Mouse (Mus musculus) forebrain, embryonic 12.5 days (tissue): Measurements from ENCODE around the gene Gm21976. TPM values are rescaled to one million over a fixed set of nuclear protein-coding genes. Genes with fewer than 3 reads are reported as not detected.

Experiments
- ATAC-seq: fragments of 200-750 bp; cut with Nextera tagmentation; 2 replicates; pipeline ENCODE4 v1.8.0; 2017; ENCODE audit warnings: moderate TSS enrichment; ENCODE audit not compliant: low FRiP score
- H3K27ac ChIP-seq: fragments of 300-500 bp; sonication (generic); 2 replicates; pipeline ENCODE4 v1.5.1; 2016; ENCODE audit warnings: mild to moderate bottlenecking
- H3K27me3 ChIP-seq: fragments of 300-500 bp; sonication (generic); 2 replicates; pipeline ENCODE4 v1.6.1; 2016; ENCODE audit warnings: mild to moderate bottlenecking
- H3K36me3 ChIP-seq: fragments of 300-500 bp; sonication (generic); replicated peaks from 2 replicates; pipeline ENCODE4 v1.6.1; 2016; ENCODE audit warnings: mild to moderate bottlenecking
- H3K4me1 ChIP-seq: fragments of 300-500 bp; sonication (generic); 2 replicates; pipeline ENCODE4 v1.6.1; 2016
- H3K4me2 ChIP-seq: fragments of 300-500 bp; sonication (generic); 2 replicates; pipeline ENCODE4 v1.6.1; 2016; ENCODE audit warnings: mild to moderate bottlenecking, moderate library complexity
- H3K4me3 ChIP-seq: fragments of 300-500 bp; sonication (generic); replicated peaks from 2 replicates; pipeline ENCODE4 v1.5.1; 2016; ENCODE audit warnings: mild to moderate bottlenecking
- H3K9ac ChIP-seq: fragments of 300-500 bp; sonication (generic); 2 replicates; pipeline ENCODE4 v1.6.1; 2016; ENCODE audit warnings: mild to moderate bottlenecking
- H3K9me3 ChIP-seq: fragments of 300-500 bp; sonication (generic); 2 replicates; pipeline ENCODE4 v1.6.1; 2016
- WGBS: fragments of 180-500 bp; shearing (Covaris S2); methylation state at CpG from one replicate; pipeline ENCODE4 v1.1.7; 2016; 5-methylcytosine and 5-hydroxymethylcytosine counted together
- polyA plus RNA-seq: library from polyadenylated mRNA; unstranded; fragments of >200 nt; fragmentation: Nextera tagmentation; extraction: Ambion mirVana; gene quantifications from 2 replicates; pipeline ENCODE4 v1.2.1, GENCODE M21; 2016

Gene Gm21976
- polyA plus RNA-seq = not detected in 2 replicates

DNA sequence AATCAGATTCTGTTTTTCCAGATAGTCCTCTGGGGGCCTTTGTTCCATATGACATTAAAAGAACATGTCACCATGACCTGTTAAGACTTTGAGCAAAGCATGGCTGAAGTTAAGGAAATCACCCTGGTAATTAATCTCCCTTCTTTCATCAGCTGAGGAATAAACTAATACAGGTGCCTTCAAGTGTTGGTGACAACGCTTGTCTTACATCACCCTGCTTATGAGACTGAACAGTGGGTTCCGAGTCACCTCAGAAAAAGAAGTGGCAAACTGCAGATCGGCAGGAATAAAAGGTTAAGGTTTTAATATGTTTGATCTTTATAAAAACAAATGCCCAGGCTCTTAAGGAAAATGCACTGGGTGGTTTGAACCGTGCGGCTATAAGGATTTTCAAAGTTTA lies at the start of gene Gm21976:
Gm21976 (plus strand) TSS at position 202 of the 400 bp plus-strand sequence.
- H3K27ac ChIP-seq = no peak within 1 kb of the TSS
- H3K36me3 ChIP-seq = peaks cover 5% of the 10 kb centered on the region; the same call in 1 of the 2 replicates
- WGBS = 91% methylated on average over 5 of the region's 5 CpGs
- no peak within 1 kb of the TSS for H3K9ac ChIP-seq
- H3K4me3 ChIP-seq = no peak within 1 kb of the TSS
- no peaks in the 10 kb centered on the region for H3K9me3 ChIP-seq
- no peak within 1 kb of the TSS for H3K4me2 ChIP-seq
- no peaks in the 10 kb centered on the region for H3K27me3 ChIP-seq
- H3K4me1 ChIP-seq = no peaks in the 10 kb centered on the region
- no peak for ATAC-seq

DNA sequence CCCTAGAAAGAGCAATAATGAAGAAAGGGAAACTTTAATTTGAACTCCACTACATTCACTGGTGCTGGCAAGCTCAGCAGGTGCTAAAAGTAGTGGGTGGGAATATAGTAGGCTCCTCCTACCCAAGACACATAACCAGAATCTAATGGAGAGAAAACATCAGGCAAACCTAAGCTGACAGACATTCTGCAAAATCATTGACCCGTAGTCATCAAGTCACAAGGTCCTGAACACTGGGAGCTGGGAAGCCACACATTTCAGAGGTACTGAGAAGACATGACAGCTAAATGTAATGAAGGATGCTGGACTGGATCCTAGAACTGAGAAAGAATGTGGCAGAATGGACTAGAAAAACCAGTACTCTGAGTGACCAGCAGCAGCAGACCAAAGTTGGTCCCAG lies 49.2 kb upstream of the Gm21976 start:
- no peak for ATAC-seq
- Histone ChIP-seq H3K4me2 (no peak overlapping the region), H3K9me3 (no peaks in the 10 kb centered on the region), H3K36me3 (no peaks in the 10 kb centered on the region), H3K4me1 (no peaks in the 10 kb centered on the region), H3K27me3 (no peaks in the 10 kb centered on the region; the same call in 1 of the 2 replicates), H3K9ac (no peak overlapping the region), H3K27ac (no peak overlapping the region), H3K4me3 (no peak overlapping the region)
- 91% methylated on average over 1 of the region's 1 CpGs for WGBS

- Histone ChIP-seq H3K36me3 (no peaks in the 10 kb centered on the region), H3K27ac (no peak overlapping the region), H3K4me3 (no peak overlapping the region), H3K27me3 (no peaks in the 10 kb centered on the region; the same call in 1 of the 2 replicates), H3K9me3 (no peaks in the 10 kb centered on the region), H3K4me1 (no peaks in the 10 kb centered on the region), H3K9ac (no peak overlapping the region), H3K4me2 (no peak overlapping the region)
- no peak for ATAC-seq
- WGBS = 79% methylated on average over 6 of the region's 6 CpGs
These were observed 44.2 kb upstream of the Gm21976 start for GRCm38 (mm10) chr13:98235451-98235850.

- Histone ChIP-seq H3K27ac (no peak overlapping the region), H3K4me1 (no peaks in the 10 kb centered on the region), H3K36me3 (no peaks in the 10 kb centered on the region), H3K4me2 (no peak overlapping the region), H3K27me3 (no peaks in the 10 kb centered on the region; the same call in 1 of the 2 replicates), H3K4me3 (no peak overlapping the region), H3K9ac (no peak overlapping the region), H3K9me3 (no peaks in the 10 kb centered on the region)
- 18% methylated on average over 12 of the region's 12 CpGs for WGBS
- ATAC-seq = no peak
These were observed 39.6 kb upstream of the Gm21976 start for GRCm38 (mm10) chr13:98239978-98240641.

- Histone ChIP-seq H3K4me2 (no peak overlapping the region), H3K4me1 (no peaks in the 10 kb centered on the region), H3K4me3 (no peak overlapping the region), H3K9me3 (no peaks in the 10 kb centered on the region), H3K27ac (no peak overlapping the region), H3K27me3 (no peaks in the 10 kb centered on the region; the same call in 1 of the 2 replicates), H3K9ac (no peak overlapping the region), H3K36me3 (no peaks in the 10 kb centered on the region)
- ATAC-seq = no peak
- 75% methylated on average over 9 of the region's 9 CpGs for WGBS
These were observed 38.0 kb upstream of the Gm21976 start for GRCm38 (mm10) chr13:98241531-98242282.

DNA sequence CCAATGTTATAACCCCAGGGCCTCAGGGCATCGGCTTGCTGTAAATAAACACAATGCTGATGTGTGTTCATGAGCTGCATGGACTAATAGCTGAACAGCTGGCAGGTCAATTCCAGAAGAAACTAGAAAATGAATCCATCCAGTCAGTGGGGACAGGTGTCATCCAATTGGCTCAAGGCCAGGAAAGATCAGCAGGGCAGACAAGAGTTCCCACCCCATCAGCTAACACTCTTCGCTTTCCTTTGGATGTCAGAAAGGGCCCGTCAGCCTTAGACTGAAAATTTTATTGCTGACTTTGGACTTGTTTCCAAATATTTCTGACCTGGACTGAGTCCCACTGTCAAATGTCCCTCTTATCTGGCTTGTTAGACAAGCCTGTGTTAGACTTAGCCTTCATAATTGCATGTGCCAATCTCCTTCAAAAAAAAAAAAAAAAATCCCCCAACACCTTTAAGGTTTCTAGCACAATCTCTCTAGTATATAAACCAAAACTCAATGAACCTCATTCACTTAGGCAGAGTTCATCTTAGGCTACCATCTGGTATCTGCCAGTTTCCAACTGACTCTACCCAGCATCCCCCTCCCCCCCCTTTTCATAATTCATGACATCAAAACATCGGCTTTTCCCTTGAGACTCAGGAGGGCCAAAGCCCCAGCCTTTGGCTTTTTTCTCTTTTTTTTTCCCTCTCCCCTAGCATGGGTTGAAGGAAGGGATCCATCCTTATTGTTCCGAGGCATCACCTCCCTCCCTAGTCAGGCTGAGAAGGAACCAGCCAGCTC lies 34.9 kb upstream of the Gm21976 start:
- Histone ChIP-seq H3K9me3 (no peaks in the 10 kb centered on the region), H3K4me3 (no peak overlapping the region), H3K27me3 (no peaks in the 10 kb centered on the region), H3K36me3 (peaks cover 24% of the 10 kb centered on the region), H3K4me1 (no peaks in the 10 kb centered on the region), H3K9ac (no peak overlapping the region), H3K27ac (no peak overlapping the region), H3K4me2 (no peak overlapping the region)
- WGBS = 78% methylated on average over 5 of the region's 5 CpGs
- ATAC-seq = no peak

DNA sequence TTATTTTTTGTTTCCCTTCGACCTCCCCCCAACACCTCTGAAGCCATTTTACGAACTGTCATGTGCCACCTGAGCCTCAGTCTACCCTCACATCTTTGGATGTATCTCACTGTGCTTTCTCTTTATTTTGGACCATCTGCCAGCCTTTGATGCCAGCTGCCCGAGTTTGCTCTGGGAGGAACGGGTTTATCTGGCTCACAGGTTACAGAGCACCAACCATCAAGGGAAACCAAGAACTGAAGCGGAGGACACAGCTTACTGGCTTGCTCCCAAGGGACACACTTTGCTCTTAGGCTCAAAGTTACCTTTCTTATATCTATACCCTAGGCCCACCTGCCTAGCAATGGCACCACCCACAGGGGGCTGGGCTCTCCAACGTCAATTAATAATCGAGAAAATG lies 34.3 kb upstream of the Gm21976 start:
- WGBS = 78% methylated on average over 7 of the region's 7 CpGs
- no peak for ATAC-seq

DNA sequence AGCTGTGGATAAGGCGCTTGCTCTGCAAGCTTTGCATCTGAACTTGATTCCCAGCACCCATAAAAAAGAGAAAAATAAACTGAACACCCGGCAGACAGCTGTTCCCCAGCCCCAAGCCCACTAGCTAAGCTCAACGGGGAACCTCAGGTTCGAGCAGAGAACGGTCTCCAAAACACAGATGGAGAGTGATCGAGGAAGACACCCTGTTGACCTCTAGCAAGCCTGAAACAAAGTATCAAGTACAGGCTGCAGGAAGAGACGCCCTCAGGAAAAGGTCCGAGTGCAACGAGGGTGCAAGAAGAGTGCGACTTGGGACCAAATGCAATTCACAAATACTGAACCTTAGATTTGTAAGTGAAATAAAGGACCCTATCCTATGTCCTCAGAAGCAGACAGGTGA lies 30.1 kb upstream of the Gm21976 start:
- H3K4me1 ChIP-seq = no peaks in the 10 kb centered on the region
- H3K27me3 ChIP-seq = no peaks in the 10 kb centered on the region
- H3K9ac ChIP-seq = no peak overlapping the region
- H3K4me3 ChIP-seq = no peak overlapping the region
- H3K9me3 ChIP-seq = no peaks in the 10 kb centered on the region
- peaks cover 65% of the 10 kb centered on the region for H3K36me3 ChIP-seq
- ATAC-seq = no peak
- no peak overlapping the region for H3K4me2 ChIP-seq
- WGBS = 94% methylated on average over 10 of the region's 10 CpGs
- H3K27ac ChIP-seq = no peak overlapping the region

More for the DNA sequence above, 34.3 kb upstream of the Gm21976 start:
- no peaks in the 10 kb centered on the region for H3K4me1 ChIP-seq
- H3K36me3 ChIP-seq = peaks cover 30% of the 10 kb centered on the region
- no peak overlapping the region for H3K4me3 ChIP-seq
- H3K27ac ChIP-seq = no peak overlapping the region
- no peak overlapping the region for H3K9ac ChIP-seq
- H3K27me3 ChIP-seq = no peaks in the 10 kb centered on the region
- H3K4me2 ChIP-seq = no peak overlapping the region
- no peaks in the 10 kb centered on the region for H3K9me3 ChIP-seq

- 74% methylated on average over 9 of the region's 9 CpGs for WGBS
These were observed 24.8 kb upstream of the Gm21976 start for GRCm38 (mm10) chr13:98254921-98255320.

DNA sequence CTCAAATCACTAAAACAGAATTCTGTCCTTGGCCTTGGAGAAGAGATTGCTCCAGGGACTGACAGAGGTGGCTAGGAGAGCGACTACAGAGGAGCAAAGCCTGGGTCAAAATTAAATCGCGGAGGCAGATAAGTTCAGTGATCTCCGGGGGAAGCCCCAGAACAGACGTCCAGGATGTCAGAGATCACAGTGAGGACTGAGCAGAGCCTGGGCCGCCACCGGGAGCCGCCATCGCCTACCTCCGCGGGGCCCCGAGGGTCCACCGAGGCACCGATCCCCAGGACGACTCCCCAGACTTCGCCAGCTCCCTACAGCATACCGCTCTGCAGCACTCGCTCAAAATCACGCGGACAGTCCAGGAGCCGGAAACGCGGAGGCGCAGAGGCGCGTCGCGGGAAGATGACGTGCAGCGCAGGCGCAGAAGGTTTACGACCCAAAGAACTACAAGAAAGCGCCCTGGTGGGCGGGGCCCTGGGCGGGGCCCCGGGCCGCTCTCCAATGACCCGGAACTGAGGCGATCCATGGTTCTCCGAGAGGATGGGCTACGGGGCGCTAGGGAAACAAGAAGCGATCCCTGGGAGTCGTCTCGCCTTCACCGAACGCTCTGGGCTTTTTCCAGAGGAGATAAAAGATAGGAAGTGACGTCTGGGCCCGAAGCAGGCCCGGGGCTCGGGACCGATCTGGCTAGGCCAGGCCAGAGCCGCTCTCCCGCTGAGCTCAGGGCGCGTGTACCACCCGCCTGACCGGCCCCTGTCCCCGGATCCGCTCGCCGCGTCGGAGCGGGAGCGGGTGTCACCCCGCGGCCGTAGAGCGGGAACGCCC lies 16.8 kb upstream of the Gm21976 start, which contains the start of the genes Utp15 and Ankra2:
Utp15 (minus strand) TSS at position 406 of the 822 bp plus-strand sequence.
Ankra2 (plus strand) TSS at position 439 of the 822 bp plus-strand sequence.
- under 1% methylated on average over 68 of the region's 71 CpGs for WGBS
- peaks cover 19% of the 10 kb centered on the region for H3K4me1 ChIP-seq
- H3K4me2 ChIP-seq = peak within 1 kb of the TSS; percentile 86
- H3K36me3 ChIP-seq = peaks cover 22% of the 10 kb centered on the region
- no peaks in the 10 kb centered on the region for H3K9me3 ChIP-seq
- H3K27me3 ChIP-seq = no peaks in the 10 kb centered on the region
- H3K27ac ChIP-seq = peak within 1 kb of the TSS; percentile 96
- H3K9ac ChIP-seq = peak within 1 kb of the TSS; percentile 82
- H3K4me3 ChIP-seq = peak within 1 kb of the TSS; percentile 85
- ATAC-seq = peak; percentile 99

More at GRCm38 (mm10) chr13:98254921-98255320, 24.8 kb upstream of the Gm21976 start:
- H3K4me3 ChIP-seq = no peak overlapping the region
- H3K4me2 ChIP-seq = no peak overlapping the region
- H3K9ac ChIP-seq = no peak overlapping the region
- no peaks in the 10 kb centered on the region for H3K4me1 ChIP-seq
- H3K9me3 ChIP-seq = no peaks in the 10 kb centered on the region
- H3K27me3 ChIP-seq = no peaks in the 10 kb centered on the region
- peaks cover 82% of the 10 kb centered on the region for H3K36me3 ChIP-seq
- ATAC-seq = no peak
- no peak overlapping the region for H3K27ac ChIP-seq

- no peaks in the 10 kb centered on the region for H3K9me3 ChIP-seq
- no peak; the same call in none of the 2 replicates for ATAC-seq
- 2% methylated on average over 16 of the region's 16 CpGs for WGBS
- no peaks in the 10 kb centered on the region for H3K27me3 ChIP-seq
- peaks cover 20% of the 10 kb centered on the region for H3K36me3 ChIP-seq
- peak overlapping the region; percentile 82 for H3K9ac ChIP-seq
- H3K27ac ChIP-seq = peak overlapping the region; percentile 96
- H3K4me1 ChIP-seq = peaks cover 19% of the 10 kb centered on the region
- peak overlapping the region; percentile 63 for H3K4me2 ChIP-seq
- peak overlapping the region; percentile 85 for H3K4me3 ChIP-seq
These were observed 16.2 kb upstream of the Gm21976 start for GRCm38 (mm10) chr13:98263458-98263987.
